Mouse (Mus musculus) brain, embryonic 14.5 days (tissue): ENCODE results near the gene Il2rb. TPM values are rescaled to one million over a fixed set of nuclear protein-coding genes. Genes with fewer than 3 reads are reported as not detected.

Experiments
- DNase-seq: peaks from one replicate; pipeline ENCODE4 v3.0.0-alpha.2; 2011; ENCODE audit warnings: low read depth
- CTCF ChIP-seq: fragments of 200-500 bp; IDR thresholded peaks from 2 replicates; pipeline ENCODE4 v1.5.1; 2012; ENCODE audit warnings: inconsistent platforms, mild to moderate bottlenecking, moderate library complexity, borderline replicate concordance; ENCODE audit not compliant: insufficient read depth, insufficient read length; ENCODE audit errors: extremely low read depth
- POLR2A ChIP-seq: fragments of 200-500 bp; IDR thresholded peaks from 2 replicates; pipeline ENCODE4 v1.6.1; 2012; ENCODE audit warnings: mild to moderate bottlenecking, inconsistent platforms, borderline replicate concordance; ENCODE audit not compliant: poor library complexity, insufficient read depth, insufficient read length, severe bottlenecking; ENCODE audit errors: extremely low read depth
- polyA plus RNA-seq: library from polyadenylated mRNA; depleted of rRNA; stranded (reverse); fragments of >200 nt; gene quantifications from 2 replicates; pipeline ENCODE4 v1.2.3, GENCODE M21; 2012; rRNA removed

The Il2rb gene
- polyA plus RNA-seq = 0.03 and 0.12 TPM in 2 replicates

GRCm38 (mm10) chr15:78494968-78495406, at the start of gene Il2rb:
Gene Il2rb, minus strand, starts transcription at chr15:78495271.
- DNase-seq = no peak
- TF ChIP-seq POLR2A (no peak), CTCF (no peak)

DNA sequence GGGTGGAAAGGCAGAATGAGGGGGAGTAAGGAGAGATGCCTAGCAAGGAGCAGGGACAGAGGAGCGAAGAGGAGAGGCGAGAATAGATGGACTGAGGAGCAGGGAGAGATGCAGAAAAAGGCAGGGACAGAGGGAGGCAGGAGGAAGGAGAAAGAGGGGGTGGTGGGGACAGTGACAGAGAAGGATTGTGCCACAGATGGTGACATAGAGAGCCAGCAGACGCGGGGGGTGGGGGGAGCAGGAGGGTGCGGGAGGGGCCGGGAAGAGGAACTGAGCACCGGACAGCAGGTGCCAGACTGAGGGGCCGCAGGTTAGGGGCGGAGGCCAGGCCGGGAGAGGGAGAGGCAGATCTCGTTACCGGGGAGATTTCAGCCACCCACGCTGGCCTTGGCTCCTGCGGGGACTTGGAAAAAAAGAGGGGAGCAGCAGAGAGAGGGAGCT, 49.5 kb upstream of the Il2rb start, which contains the start of gene Sstr3:
Sstr3 (minus strand) TSS at position 125 of the 441 bp plus-strand sequence.
- TF ChIP-seq POLR2A (no peak), CTCF (no peak)
- DNase-seq = peak; percentile 57

DNA sequence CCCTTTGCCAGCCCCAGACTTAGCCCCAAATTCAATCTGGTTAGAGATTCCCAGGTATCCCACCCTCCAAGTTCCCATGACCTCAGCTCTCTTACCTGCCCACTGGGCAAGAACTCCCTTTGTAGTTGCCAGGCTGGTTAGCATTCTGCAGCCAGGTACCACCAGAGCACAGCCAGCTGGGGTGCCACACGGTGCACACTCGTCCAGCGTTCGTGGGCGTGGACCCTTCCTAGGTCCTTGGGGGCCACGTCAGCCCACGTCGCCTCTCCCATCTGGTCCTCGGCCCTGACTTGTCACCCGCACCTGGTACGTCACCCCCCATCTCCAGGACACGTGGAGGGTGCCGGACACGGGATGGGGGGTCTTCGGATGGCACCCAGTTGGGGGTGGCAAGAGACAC, 49.0 kb upstream of the Il2rb start:
- DNase-seq = no peak
- TF ChIP-seq CTCF = no peak
- TF ChIP-seq POLR2A = no peak

- TF ChIP-seq POLR2A (no peak), CTCF (no peak)
- DNase-seq = peak; percentile 85
Measured at GRCm38 (mm10) chr15:78542767-78543303, 47.8 kb upstream of the Il2rb start.

- TF ChIP-seq POLR2A = no peak
- TF ChIP-seq CTCF = no peak
- DNase-seq = no peak
Measured at GRCm38 (mm10) chr15:78542098-78542766, 47.2 kb upstream of the Il2rb start.

- TF ChIP-seq CTCF = no peak
- TF ChIP-seq POLR2A = no peak
- DNase-seq = peak; percentile 86
Measured at GRCm38 (mm10) chr15:78541606-78542005, 46.5 kb upstream of the Il2rb start.

- DNase-seq = no peak
- no peak for TF ChIP-seq CTCF
- no peak for TF ChIP-seq POLR2A
Measured at GRCm38 (mm10) chr15:78541036-78541435, 46.0 kb upstream of the Il2rb start.

DNA sequence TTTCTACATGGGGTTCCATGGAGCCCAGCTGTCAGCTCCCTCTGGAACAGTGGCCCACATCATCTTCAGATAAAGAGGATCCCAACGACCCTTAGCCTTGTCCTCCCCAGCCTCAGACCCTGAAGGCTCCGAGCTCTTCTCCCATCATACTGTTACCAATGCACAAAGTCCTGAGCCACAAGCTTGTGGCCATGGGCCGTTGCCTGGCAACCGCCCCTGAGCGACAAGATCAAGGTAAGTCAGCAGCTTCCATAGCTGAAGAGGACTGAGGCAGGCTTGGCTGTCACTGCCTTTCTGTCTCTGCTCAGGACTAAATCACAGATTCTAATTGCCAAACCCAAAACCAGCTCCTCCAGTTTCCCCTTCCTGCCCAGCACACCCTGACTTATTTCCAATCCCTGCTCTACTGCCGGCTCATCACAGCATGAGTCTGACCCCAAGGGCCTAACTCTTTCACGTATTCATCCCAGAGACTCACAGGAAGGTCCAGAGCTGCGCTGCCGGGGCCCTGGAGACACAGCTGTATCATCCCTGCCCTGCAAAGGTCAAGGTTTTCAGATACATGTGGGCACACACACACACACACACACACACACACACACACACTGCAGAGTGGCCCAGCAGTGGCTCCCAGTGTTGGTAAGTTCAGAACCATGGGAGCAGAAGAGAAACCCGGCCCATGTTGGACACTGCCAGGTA, 40.8 kb upstream of the Il2rb start:
- TF ChIP-seq CTCF = no peak
- no peak for TF ChIP-seq POLR2A
- peak; percentile 61 for DNase-seq

DNA sequence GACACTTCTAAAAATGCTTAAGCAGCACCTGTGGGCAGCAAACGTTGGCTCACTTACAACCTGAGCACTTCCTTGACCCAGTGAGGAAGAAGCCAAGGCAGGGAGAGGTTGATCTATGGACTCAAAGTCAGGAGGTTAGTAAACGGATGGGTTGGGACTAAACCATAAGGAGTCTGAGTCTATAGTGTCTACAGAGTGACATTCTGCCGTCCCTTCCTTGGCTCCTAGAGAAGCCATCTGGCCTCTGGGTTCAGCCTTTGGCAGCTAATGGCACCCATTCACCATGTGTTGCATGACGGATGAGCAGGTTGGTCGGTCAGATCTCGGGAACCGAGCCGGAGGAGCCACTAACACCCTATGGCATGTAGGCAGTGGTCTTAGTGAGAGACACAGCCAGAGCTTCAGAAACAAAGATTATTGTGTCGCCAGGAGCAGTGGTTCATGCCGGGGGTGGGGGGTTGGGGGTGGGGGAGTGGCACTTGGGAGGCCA, 38.3 kb upstream of the Il2rb start:
- TF ChIP-seq POLR2A = no peak
- no peak for TF ChIP-seq CTCF

DNA sequence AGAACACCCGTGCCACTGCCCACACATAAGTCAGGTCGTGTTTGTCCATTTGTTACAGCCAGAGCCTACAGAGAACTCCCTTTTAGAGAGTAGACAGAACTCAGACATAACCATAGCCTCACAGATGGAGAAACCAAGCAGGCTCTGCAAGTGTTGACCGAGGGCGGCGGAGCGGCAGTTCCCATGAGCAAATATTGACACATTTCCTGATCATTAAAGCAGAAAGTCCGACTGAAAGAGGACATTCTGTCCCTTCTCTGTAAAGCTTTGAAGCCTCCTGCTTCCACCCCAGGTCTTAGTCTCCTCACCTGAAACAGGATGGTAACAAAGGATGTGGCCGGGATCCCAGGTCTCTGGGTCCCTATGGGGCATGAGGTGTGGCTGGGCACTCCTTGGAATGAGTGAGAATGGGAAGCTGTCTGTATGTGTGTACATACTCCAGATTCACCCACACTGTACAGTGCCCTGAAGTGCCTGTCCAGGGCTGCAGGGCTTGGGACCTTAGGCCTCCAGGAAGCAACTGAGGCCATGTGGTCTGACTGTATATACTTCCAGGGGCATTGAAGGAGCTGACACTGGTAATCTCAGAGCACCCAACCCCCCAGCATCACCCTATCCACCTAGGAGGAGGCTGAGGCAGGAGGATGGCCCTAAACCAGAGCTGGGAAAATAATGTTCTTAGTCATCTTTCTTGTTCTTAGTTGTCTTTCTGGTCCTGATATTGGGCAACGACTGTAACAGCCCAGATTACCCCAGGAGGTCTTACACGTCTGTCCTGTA, 37.7 kb upstream of the Il2rb start:
- TF ChIP-seq POLR2A (no peak), CTCF (no peak)
- no peak for DNase-seq

More for the DNA sequence above, 38.3 kb upstream of the Il2rb start:
- DNase-seq = no peak
